Mouse (Mus musculus) forebrain, postnatal 0 days (tissue): ENCODE measurements around the gene Acvr1. TPM values are rescaled to one million over a fixed set of nuclear protein-coding genes. Genes with fewer than 3 reads are reported as not detected.

Source experiments
- ATAC-seq: fragments of 200-750 bp; cut with Nextera tagmentation; 2 replicates; pipeline ENCODE4 v1.8.0; 2017; ENCODE audit warnings: mild to moderate bottlenecking, moderate library complexity
- DNase-seq: peaks from one replicate; pipeline ENCODE4 v3.0.0-alpha.2; 2015
- H3K27ac ChIP-seq: fragments of 300-500 bp; sonication (generic); 2 replicates; pipeline ENCODE4 v1.5.1; 2014; ENCODE audit warnings: low read depth, mild to moderate bottlenecking, antibody characterized with exemption, low read length, moderate library complexity, mixed read lengths
- H3K27me3 ChIP-seq: fragments of 300-500 bp; sonication (generic); 2 replicates; pipeline ENCODE4 v1.6.1; 2014; ENCODE audit warnings: mild to moderate bottlenecking, low read length, mixed read lengths; ENCODE audit not compliant: insufficient read depth
- H3K36me3 ChIP-seq: fragments of 300-500 bp; sonication (generic); 2 replicates; pipeline ENCODE4 v1.6.1; 2014; ENCODE audit warnings: mild to moderate bottlenecking, moderate library complexity; ENCODE audit not compliant: insufficient read depth
- H3K4me1 ChIP-seq: fragments of 300-500 bp; sonication (generic); 2 replicates; pipeline ENCODE4 v1.6.1; 2014; ENCODE audit warnings: antibody characterized with exemption; ENCODE audit not compliant: insufficient read depth
- H3K4me2 ChIP-seq: fragments of 300-500 bp; sonication (generic); 2 replicates; pipeline ENCODE4 v1.6.1; 2014; ENCODE audit warnings: low read depth, mild to moderate bottlenecking, moderate library complexity
- H3K4me3 ChIP-seq: fragments of 300-500 bp; sonication (generic); 2 replicates; pipeline ENCODE4 v1.5.1; 2014; ENCODE audit warnings: low read depth, low read length, mixed read lengths
- H3K9ac ChIP-seq: fragments of 300-500 bp; sonication (generic); 2 replicates; pipeline ENCODE4 v1.6.1; 2014; ENCODE audit warnings: mild to moderate bottlenecking
- H3K9me3 ChIP-seq: fragments of 300-500 bp; sonication (generic); 2 replicates; pipeline ENCODE4 v1.6.1; 2016; ENCODE audit warnings: low read length
- CTCF ChIP-seq: sonication (generic); IDR thresholded peaks from 2 replicates; pipeline ENCODE4 v1.5.1; 2016; ENCODE audit warnings: antibody characterized with exemption, control low read depth, low read depth
- WGBS: fragments of 180-500 bp; shearing (Covaris S2); extraction: QIAGEN DNeasy Blood & Tissue Kit; methylation state at CpG from one replicate; pipeline ENCODE4 v1.1.7; 2014; 5-methylcytosine and 5-hydroxymethylcytosine counted together
- polyA plus RNA-seq: library from polyadenylated mRNA; unstranded; fragments of >200 nt; fragmentation: Nextera tagmentation; extraction: Ambion mirVana; gene quantifications from 2 replicates; pipeline ENCODE4 v1.2.1, GENCODE M21; 2015
- total RNA-seq: library from RNA; depleted of rRNA; stranded (reverse); fragments of >200 nt; gene quantifications from 2 replicates; pipeline ENCODE4 v1.2.3, GENCODE M21; 2014; rRNA removed

Gene Acvr1
- total and polyA plus RNA-seq, 2 experiments from 2014 or later = 6.4 to 16.4 TPM

DNA sequence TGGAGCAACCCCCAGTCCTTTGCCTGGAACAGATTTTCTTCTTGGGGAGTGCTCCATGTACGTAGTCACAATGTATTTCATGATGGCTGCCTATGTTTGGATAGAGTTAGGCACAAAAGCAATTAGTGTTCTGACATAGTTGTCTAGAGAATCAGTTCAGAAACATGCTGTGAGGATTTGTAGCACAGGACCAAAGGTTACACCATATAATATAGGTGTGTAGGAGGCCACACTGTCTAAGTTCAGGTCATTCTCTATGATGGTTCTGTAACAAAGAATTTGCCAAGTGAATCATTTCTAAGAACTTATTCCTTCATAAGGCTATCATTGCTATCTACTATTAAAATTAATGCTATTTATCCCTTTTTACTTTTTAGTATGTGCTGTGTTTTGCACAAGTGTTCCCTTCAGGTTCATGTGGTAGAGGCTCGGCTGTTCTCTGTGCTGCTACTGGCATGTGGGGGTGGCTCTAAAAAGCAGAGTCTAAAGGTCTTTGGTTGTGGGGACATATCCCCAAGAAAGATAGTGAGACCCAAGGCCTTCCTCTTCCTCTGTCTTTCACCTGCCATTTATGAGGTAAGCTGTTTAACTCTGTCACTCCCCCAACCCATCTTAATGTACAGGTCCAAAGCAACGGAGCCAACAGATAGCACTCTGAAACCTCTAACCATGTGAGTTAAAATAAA lies 205.5 kb downstream of the Acvr1 start:
- H3K4me2 ChIP-seq = no peak overlapping the region
- H3K27ac ChIP-seq = no peak overlapping the region
- WGBS = 88% methylated on average over 3 of the region's 3 CpGs
- H3K27me3 ChIP-seq = no peaks in the 10 kb centered on the region
- no peak overlapping the region for H3K9ac ChIP-seq
- no peak for TF ChIP-seq CTCF
- ATAC-seq (no peak), DNase-seq (no peak)
- no peaks in the 10 kb centered on the region for H3K36me3 ChIP-seq
- H3K9me3 ChIP-seq = no peaks in the 10 kb centered on the region
- H3K4me1 ChIP-seq = no peaks in the 10 kb centered on the region
- no peak overlapping the region for H3K4me3 ChIP-seq

DNA sequence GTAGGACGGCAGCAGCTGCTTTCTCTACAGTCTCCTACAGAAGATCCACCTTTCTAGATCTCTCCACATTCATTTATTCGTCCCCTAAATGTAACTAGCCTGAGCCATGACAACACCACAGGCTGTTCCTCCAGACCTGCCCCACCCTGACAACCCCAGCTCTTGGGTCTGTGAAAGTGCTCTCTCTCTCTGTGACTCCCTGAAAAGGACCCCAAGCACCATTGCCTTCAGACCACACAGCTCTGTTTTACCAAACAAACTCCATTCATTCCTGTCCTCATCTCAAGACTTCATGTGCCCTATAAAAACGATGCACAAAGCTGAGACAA lies 208.9 kb downstream of the Acvr1 start:
- H3K9ac ChIP-seq = 0 out of 2 replicates have a peak overlapping the region, but pooled peaks have one; percentile 57
- H3K4me1 ChIP-seq = no peaks in the 10 kb centered on the region
- ATAC-seq = peak; percentile 25
- no peaks in the 10 kb centered on the region for H3K27me3 ChIP-seq
- no peak overlapping the region for H3K27ac ChIP-seq
- WGBS = 14% methylated on average over 3 of the region's 3 CpGs
- peak overlapping the region; percentile 54 for H3K4me3 ChIP-seq
- TF ChIP-seq CTCF = no peak
- no peaks in the 10 kb centered on the region for H3K36me3 ChIP-seq
- no peak for DNase-seq
- H3K9me3 ChIP-seq = no peaks in the 10 kb centered on the region
- H3K4me2 ChIP-seq = peak overlapping the region; percentile 99

DNA sequence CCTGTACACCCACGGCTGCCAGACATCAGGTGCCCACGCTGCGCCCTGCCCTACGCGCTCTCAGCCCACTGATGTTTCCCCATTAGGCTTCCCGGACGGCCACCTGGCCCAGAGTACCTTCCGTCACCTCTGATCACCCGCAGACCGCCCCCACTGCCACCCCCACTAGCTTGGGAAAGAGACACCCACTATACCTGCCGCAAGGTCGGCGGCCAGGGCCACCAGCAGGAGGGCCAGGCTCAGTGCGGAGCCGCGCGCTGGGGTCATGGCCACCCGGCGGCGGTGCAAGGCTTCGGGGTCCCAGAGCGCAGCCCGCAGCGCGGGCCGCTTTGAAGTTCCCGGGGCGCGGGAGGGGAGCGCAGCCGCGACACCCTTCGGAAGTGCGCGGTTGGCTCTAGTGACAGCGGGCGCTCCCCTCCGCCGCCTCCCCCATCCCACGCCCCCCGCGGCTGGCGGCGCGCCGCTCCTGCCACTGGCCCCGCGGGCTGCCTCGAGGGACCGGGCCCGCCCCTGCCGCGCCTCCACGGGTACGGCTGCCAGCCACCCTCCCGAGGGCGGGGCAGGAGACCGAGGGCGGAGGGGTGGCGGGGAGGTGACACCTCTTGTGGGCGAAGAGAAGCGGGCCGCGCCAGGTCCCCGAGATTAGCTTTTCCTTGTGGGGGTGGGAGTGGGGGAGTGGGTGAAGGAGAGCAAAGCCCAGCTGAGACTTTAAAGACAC lies 209.4 kb downstream of the Acvr1 start, which contains the start of gene Acvr1c:
Gene Acvr1c (minus strand): TSS at position 482 of the 718 bp plus-strand sequence.
- 2% methylated on average over 46 of the region's 65 CpGs for WGBS
- peak; percentile 63 for DNase-seq
- no peaks in the 10 kb centered on the region for H3K27me3 ChIP-seq

DNA sequence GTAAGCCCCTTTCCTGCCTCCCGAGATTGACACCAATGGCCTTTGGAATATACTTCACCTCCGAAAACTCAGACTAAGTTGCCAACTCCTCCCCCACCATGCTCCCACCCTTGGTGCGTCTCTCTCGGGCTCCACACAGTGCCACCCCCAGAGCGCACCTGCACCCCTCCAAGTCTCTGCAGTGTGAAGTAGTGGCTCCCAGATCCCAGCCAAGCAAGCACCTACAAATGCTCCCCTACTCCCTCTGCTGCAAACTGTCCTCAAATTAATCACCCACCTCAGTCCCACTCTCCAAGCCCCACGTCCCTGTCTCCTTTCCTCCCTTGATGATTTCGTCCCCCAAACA lies 209.9 kb downstream of the Acvr1 start:
- H3K4me2 ChIP-seq = peak overlapping the region; percentile 99
- no peaks in the 10 kb centered on the region for H3K27me3 ChIP-seq
- H3K4me3 ChIP-seq = peak overlapping the region; percentile 54
- ATAC-seq (peak; percentile 49), DNase-seq (no peak)
- peak overlapping the region; percentile 57 for H3K9ac ChIP-seq
- H3K4me1 ChIP-seq = no peaks in the 10 kb centered on the region
- no peak overlapping the region for H3K27ac ChIP-seq
- no peak for TF ChIP-seq CTCF
- WGBS = under 1% methylated on average over 7 of the region's 7 CpGs
- no peaks in the 10 kb centered on the region for H3K9me3 ChIP-seq
- H3K36me3 ChIP-seq = no peaks in the 10 kb centered on the region

More for the DNA sequence above, 209.4 kb downstream of the Acvr1 start, which contains the start of gene Acvr1c:
- no peak within 1 kb of the TSS for H3K27ac ChIP-seq
- H3K4me2 ChIP-seq = peak within 1 kb of the TSS; percentile 99
- no peaks in the 10 kb centered on the region for H3K36me3 ChIP-seq
- no peaks in the 10 kb centered on the region for H3K9me3 ChIP-seq
- no peak for TF ChIP-seq CTCF
- H3K9ac ChIP-seq = peak within 1 kb of the TSS; percentile 57
- ATAC-seq = peak; percentile 90
- H3K4me3 ChIP-seq = peak within 1 kb of the TSS; percentile 54
- no peaks in the 10 kb centered on the region for H3K4me1 ChIP-seq

DNA sequence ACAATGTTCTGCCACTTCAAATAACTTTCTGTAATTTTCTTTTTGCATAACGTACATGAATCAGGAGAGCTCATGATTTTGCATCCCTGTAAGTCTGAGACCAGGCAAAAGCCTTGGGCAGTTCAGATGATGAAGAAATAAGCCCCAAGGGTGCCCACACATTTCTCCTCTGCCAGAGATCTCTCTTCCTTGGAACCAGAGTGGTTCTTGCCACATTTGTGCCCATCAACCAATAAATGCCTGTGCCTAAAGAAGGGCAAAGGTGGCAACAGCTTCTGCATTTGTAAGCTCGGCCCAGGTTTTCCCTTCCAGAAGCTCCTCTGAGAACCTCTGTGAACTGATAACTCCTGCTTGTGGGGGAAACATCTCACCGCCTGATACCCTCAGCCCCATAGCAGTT lies 212.6 kb downstream of the Acvr1 start:
- H3K4me3 ChIP-seq = no peak overlapping the region
- DNase-seq (no peak), ATAC-seq (no peak)
- no peaks in the 10 kb centered on the region for H3K27me3 ChIP-seq
- WGBS = 89% methylated on average over 3 of the region's 3 CpGs
- TF ChIP-seq CTCF = no peak
- no peaks in the 10 kb centered on the region for H3K36me3 ChIP-seq
- no peaks in the 10 kb centered on the region for H3K4me1 ChIP-seq
- no peak overlapping the region for H3K9ac ChIP-seq
- no peak overlapping the region for H3K4me2 ChIP-seq
- H3K27ac ChIP-seq = no peak overlapping the region
- no peaks in the 10 kb centered on the region for H3K9me3 ChIP-seq

DNA sequence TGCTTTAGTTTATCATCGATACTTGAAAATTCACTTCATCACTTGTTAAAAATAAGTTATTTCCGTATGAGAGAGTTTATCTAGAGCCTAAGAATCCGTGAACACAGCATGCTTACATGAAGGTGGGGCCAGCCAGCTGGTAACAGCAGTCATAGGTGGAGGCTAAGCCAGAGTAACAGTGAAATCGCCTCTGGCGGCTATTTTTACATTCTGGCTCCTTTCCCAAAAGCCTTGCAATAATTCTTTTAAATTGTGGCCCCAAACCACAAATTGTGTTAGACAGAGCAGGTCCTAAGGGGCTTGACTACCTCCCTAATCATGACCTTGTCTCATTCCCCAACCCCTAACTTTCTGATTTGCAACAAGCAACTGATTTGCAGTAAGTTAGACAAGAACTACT lies 214.1 kb downstream of the Acvr1 start:
- no peaks in the 10 kb centered on the region for H3K4me1 ChIP-seq
- H3K27me3 ChIP-seq = no peaks in the 10 kb centered on the region
- no peaks in the 10 kb centered on the region for H3K36me3 ChIP-seq
- no peak for ATAC-seq
- no peaks in the 10 kb centered on the region for H3K9me3 ChIP-seq
- no peak for DNase-seq
- TF ChIP-seq CTCF = no peak
- H3K27ac ChIP-seq = no peak overlapping the region
- no peak overlapping the region for H3K4me3 ChIP-seq
- WGBS = 77% methylated on average over 5 of the region's 5 CpGs
- H3K4me2 ChIP-seq = no peak overlapping the region
- H3K9ac ChIP-seq = no peak overlapping the region

DNA sequence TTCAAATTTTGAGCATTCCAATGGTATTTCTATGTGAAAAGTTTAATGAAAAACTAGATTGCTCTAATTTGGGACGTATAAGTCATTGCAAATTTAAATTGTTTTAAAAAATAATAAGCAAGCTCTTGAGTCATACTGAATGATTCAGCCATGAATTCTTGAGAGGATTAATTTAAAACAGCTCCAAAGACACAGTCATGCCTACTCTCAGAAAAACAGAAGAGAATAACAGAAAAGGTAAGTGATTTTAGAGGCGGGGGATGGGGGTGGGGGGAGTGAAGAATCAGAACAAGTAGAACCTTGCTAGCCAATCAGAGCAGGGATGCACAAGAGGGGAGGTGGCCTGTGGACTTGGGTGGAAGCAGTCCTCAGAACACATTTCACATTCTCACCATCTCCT lies 216.3 kb downstream of the Acvr1 start:
- H3K27ac ChIP-seq = no peak overlapping the region
- H3K4me2 ChIP-seq = no peak overlapping the region
- H3K27me3 ChIP-seq = no peaks in the 10 kb centered on the region
- no peaks in the 10 kb centered on the region for H3K36me3 ChIP-seq
- no peak for DNase-seq
- H3K4me3 ChIP-seq = no peak overlapping the region
- ATAC-seq = no peak
- no peak for TF ChIP-seq CTCF
- 80% methylated on average over 2 of the region's 2 CpGs for WGBS
- no peaks in the 10 kb centered on the region for H3K9me3 ChIP-seq
- H3K4me1 ChIP-seq = no peaks in the 10 kb centered on the region
- H3K9ac ChIP-seq = no peak overlapping the region

Other genes starting within 250 kb of the Acvr1 start
- gene Acvr1c, start 209.3 kb downstream of the Acvr1 start, total RNA-seq = 1.6 and 2.7 TPM in 2 replicates
- gene Acvr1c, start 209.3 kb downstream of the Acvr1 start, polyA plus RNA-seq = 0.77 and 0.91 TPM in 2 replicates
- gene Gm17409, start 97.0 kb downstream of the Acvr1 start, total RNA-seq = not detected in 2 replicates
- gene Gm17409, start 97.0 kb downstream of the Acvr1 start, polyA plus RNA-seq = not detected in 2 replicates
- 12.6 and 19.9 TPM in 2 replicates for gene Upp2, start 141 bp upstream of the Acvr1 start, total RNA-seq
- 10.8 and 12.5 TPM in 2 replicates for gene Upp2, start 141 bp upstream of the Acvr1 start, polyA plus RNA-seq